Mouse (Mus musculus) erythroblast, adult 5-6 weeks (primary cell): ENCODE measurements around the gene D930007J09Rik. TPM values are rescaled to one million over a fixed set of nuclear protein-coding genes. Genes with fewer than 3 reads are reported as not detected.

ENCODE experiments used
- ATAC-seq: replicated peaks from 2 replicates; pipeline ENCODE4 v1.8.0; 2016; ENCODE audit warnings: moderate number of reproducible peaks, mild to moderate bottlenecking, moderate TSS enrichment, inconsistent platforms; ENCODE audit not compliant: poor library complexity, low FRiP score, severe bottlenecking
- total RNA-seq, 2 experiments: library from RNA; stranded (forward) in 1 of 2; stranded (reverse) in 1 of 2; fragments of 150-400 nt in 1 of 2; fragments of 200-764, 138-1000 nt in 1 of 2; gene quantifications; 2 replicates each; pipeline versions ENCODE4 v1.2.3 to v1.2.4; 2015 to 2017; ENCODE audit warnings: low replicate concordance in 2 of 2

Gene D930007J09Rik
- total RNA-seq, 2 experiments from 2014 or later = not detected

- ATAC-seq = no peak
Measured at GRCm38 (mm10) chr13:32823126-32823525, 20.5 kb upstream of the D930007J09Rik start.

- no peak for ATAC-seq
Measured at GRCm38 (mm10) chr13:32821671-32822070, 19.0 kb upstream of the D930007J09Rik start.

DNA sequence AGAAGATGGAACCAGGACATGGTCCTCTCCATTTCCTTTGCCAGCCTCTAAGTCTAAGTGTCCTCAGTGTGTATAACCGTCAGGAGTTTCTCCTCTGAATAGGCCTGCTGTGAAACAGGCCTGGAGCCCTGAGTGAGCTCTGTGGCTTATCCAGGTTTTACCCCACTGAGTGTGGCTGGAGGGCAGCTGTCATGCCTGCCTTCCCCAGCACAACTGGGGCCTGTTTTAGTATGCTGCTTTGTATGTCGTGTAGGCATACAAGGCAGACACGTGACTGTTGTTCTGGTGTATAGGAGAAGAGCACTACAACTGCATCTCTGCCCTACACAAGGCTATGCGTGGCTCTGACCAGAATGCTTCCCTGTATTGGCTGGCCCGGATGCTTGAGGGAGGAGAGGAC is 17.3 kb upstream of the D930007J09Rik start:
- ATAC-seq = no peak

DNA sequence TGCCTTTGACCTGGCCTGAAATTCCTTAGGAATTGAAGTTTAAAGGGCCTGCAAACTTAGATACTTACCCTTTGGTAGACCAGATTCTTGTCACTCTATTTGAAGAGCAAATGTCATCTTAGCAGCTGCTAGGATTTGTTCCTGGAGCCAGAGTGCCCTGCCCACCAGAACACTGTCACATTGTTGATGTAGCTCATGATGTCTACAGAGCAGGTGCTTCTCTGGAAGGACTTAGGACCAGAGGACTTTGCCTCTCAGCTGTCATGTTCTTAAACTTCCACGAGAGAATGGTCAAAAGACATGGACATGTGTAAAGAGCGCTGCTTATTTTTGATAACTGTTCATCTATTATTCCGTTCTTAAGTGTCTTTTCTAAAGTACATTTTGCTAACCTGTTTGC is 16.6 kb upstream of the D930007J09Rik start:
- no peak for ATAC-seq

- ATAC-seq = no peak
Measured at GRCm38 (mm10) chr13:32807624-32808023, 5.0 kb upstream of the D930007J09Rik start.

DNA sequence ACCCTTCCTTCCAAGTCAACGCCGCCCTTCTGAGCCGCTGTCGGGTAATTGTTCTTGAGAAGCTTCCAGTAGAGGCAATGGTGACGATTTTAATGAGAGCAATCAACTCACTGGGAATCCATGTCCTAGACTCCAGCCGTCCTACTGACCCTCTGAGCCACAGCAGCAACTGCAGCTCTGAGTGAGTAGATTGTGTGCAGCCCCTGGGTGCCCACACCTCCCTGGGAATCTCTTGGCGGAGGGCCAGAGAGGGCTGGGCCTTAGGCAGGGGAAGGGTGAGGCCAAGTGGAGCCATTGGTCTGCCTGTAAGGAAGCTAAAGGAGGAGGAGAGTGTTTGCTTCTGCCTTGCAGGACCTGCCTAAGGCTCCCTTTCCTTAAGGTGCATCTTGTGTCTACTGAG is 4.2 kb upstream of the D930007J09Rik start:
- ATAC-seq = no peak

- ATAC-seq = no peak
Measured at GRCm38 (mm10) chr13:32803701-32804345, 1.2 kb upstream of the D930007J09Rik start.

- peak; percentile 99 for ATAC-seq
Measured at GRCm38 (mm10) chr13:32801693-32802221, 892 bp downstream of the D930007J09Rik start, which contains the start of gene Wrnip1. Gene Wrnip1 (plus strand): TSS chr13:32802038.

DNA sequence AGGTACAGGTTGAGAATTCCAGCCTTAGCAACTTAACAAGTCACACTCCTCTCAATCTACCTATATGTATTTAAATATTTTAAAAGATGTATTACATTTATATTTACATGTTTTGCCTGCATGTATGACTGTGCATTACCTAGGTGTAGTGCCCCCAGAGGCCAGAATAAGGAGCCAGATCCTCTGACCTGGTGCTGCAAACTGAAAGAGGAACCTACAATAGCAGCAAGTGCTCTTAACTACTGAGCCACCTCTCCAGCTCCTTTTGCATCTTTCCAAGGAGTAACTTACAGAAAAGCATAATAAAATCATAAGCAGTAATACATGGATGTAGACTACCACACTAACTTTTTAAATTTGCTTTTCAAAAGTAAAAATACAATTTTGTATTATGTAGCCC is 1.8 kb downstream of the D930007J09Rik start:
- no peak for ATAC-seq

GRCm38 (mm10) chr13:32799131-32799530 is 3.5 kb downstream of the D930007J09Rik start:
- no peak for ATAC-seq

DNA sequence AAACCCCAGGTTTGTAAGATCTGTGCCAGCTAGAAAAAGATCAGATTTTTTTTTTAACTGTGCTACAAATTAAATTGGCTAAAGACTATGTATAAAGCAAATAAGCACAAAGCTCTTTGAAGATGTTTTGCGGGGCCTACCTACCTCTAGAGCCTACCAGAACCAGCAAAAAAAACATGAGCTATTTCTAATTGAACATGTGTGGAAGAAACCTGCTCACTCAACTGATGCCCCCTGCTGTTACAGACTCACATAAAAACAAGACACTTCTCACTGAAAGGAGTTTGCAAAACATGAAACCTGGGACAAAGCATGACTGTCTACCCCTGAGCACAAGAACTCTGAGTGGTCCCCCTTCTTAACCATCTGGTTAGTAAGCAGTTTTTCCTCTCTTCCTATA is 5.6 kb downstream of the D930007J09Rik start:
- ATAC-seq = no peak

GRCm38 (mm10) chr13:32795166-32795565 is 7.5 kb downstream of the D930007J09Rik start:
- no peak for ATAC-seq

- no peak for ATAC-seq
Measured at GRCm38 (mm10) chr13:32794619-32795018, 8.0 kb downstream of the D930007J09Rik start.

DNA sequence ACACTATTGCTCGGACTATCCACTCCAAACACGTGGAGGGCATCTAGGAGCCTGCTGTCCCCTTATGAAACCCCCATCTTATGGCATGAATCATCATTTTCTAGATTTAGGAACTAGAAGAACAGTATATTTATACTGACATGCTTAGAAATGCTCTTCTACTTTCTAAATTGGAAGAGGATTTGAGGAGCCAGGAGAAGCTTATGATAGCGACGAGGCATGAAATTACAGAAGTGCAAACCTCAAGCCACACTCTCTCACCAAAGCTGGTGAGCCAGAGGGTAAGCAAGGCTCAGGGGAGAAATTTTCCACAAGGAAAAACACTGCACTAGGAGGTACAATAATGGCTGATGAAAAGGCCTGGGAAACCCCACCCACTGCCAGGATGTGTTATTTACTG is 12.9 kb downstream of the D930007J09Rik start:
- no peak for ATAC-seq

- ATAC-seq = no peak
Measured at GRCm38 (mm10) chr13:32787584-32787983, 15.1 kb downstream of the D930007J09Rik start.

GRCm38 (mm10) chr13:32783816-32784215 is 18.8 kb downstream of the D930007J09Rik start, which contains the start of gene Mylk4:
Gene Mylk4 (minus strand): TSS chr13:32783954.
- no peak for ATAC-seq

DNA sequence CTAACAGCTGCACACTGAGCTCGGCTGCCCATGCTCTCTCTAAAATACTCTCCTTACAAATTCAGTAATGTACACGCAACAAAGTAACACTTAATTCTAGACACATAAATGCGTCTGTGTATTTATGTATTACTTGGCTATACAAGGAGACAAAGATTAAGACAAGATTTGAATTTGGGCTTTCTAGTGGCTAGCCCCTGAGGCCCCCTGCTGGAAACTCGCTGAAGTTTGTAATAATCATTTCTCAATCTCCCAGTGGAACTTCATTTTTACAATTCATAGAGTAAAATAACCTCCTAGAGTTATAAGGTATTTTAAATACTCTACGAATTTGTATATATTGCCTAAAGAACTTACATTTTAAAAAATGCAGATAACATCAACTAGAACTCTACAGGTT is 19.6 kb downstream of the D930007J09Rik start:
- ATAC-seq = no peak

- no peak for ATAC-seq
Measured at GRCm38 (mm10) chr13:32778861-32779260, 23.8 kb downstream of the D930007J09Rik start.

- ATAC-seq = no peak
Measured at GRCm38 (mm10) chr13:32776350-32776749, 26.3 kb downstream of the D930007J09Rik start.

DNA sequence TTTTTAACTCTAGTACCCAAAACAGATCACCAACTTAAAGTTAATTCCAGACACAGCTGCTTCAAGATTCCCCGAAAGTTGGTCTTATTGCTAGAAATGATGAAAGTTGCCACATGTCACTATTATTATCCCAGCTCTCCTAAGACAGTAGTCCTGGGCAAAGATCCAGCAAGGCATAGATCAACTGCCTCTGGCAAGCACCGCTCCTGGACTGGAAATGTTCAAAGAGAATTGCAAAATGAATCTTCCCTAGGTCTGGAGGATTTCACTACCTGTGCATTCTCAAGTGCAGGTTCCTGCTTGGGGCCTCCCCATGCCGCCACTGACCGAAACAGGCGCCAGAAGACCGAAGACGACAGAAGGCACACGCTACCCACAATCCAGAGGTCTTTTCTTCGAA is 26.8 kb downstream of the D930007J09Rik start:
- ATAC-seq = no peak

GRCm38 (mm10) chr13:32769960-32770359 is 32.7 kb downstream of the D930007J09Rik start:
- no peak for ATAC-seq

GRCm38 (mm10) chr13:32768104-32768503 is 34.5 kb downstream of the D930007J09Rik start:
- ATAC-seq = no peak
